Mouse (Mus musculus) stomach, postnatal 0 days (tissue): Measurements from ENCODE around the gene Sntg2. TPM values are rescaled to one million over a fixed set of nuclear protein-coding genes. Genes with fewer than 3 reads are reported as not detected.
A peak's percentile ranks its signal among the peaks of the same experiment; 100 is the strongest.

Experiments
- ATAC-seq: fragments of 200-750 bp; cut with Nextera tagmentation; 2 replicates; pipeline ENCODE4 v1.8.0; 2017; ENCODE audit not compliant: low FRiP score, low TSS enrichment
- DNase-seq: peaks from one replicate; pipeline ENCODE4 v3.0.0-alpha.2; 2016; ENCODE audit warnings: low spot score
- H3K27ac ChIP-seq: fragments of 300-500 bp; sonication (generic); replicated peaks from 2 replicates; pipeline ENCODE4 v1.5.1; 2014; ENCODE audit warnings: mild to moderate bottlenecking, control low read depth
- H3K27me3 ChIP-seq: fragments of 300-500 bp; sonication (generic); 2 replicates; pipeline ENCODE4 v1.6.1; 2014; ENCODE audit warnings: low read length; ENCODE audit not compliant: control insufficient read depth, insufficient read depth
- H3K36me3 ChIP-seq: fragments of 300-500 bp; sonication (generic); 2 replicates; pipeline ENCODE4 v1.6.1; 2014; ENCODE audit warnings: low read length, mixed read lengths; ENCODE audit not compliant: control insufficient read depth, insufficient read depth
- H3K4me1 ChIP-seq: fragments of 300-500 bp; sonication (generic); replicated peaks from 2 replicates; pipeline ENCODE4 v1.6.1; 2014; ENCODE audit warnings: antibody characterized with exemption; ENCODE audit not compliant: control insufficient read depth, insufficient read depth
- H3K4me2 ChIP-seq: fragments of 300-500 bp; sonication (generic); replicated peaks from 2 replicates; pipeline ENCODE4 v1.6.1; 2014; ENCODE audit warnings: low read depth, mild to moderate bottlenecking, control low read depth, moderate library complexity
- H3K4me3 ChIP-seq: fragments of 300-500 bp; sonication (generic); 2 replicates; pipeline ENCODE4 v1.5.1; 2014; ENCODE audit warnings: low read depth, low read length, control low read depth
- H3K9ac ChIP-seq: fragments of 300-500 bp; sonication (generic); 2 replicates; pipeline ENCODE4 v1.6.1; 2014; ENCODE audit warnings: mild to moderate bottlenecking, low read length, control low read depth, mixed read lengths
- H3K9me3 ChIP-seq: fragments of 300-500 bp; sonication (generic); 2 replicates; pipeline ENCODE4 v1.6.1; 2016; ENCODE audit warnings: low read length; ENCODE audit not compliant: control insufficient read depth
- CTCF ChIP-seq: IDR thresholded peaks from 2 replicates; pipeline ENCODE4 v1.5.1; 2016; ENCODE audit warnings: antibody characterized with exemption, low read depth, mild to moderate bottlenecking, moderate library complexity
- EP300 ChIP-seq: optimal IDR thresholded peaks from 2 replicates; pipeline ENCODE3; 2016; ENCODE audit warnings: antibody characterized with exemption
- WGBS: fragments of 180-500 bp; shearing (Covaris S2); extraction: QIAGEN DNeasy Blood & Tissue Kit; methylation state at CpG from one replicate; pipeline ENCODE4 v1.1.7; 2014; 5-methylcytosine and 5-hydroxymethylcytosine counted together
- polyA plus RNA-seq: library from polyadenylated mRNA; unstranded; fragments of >200 nt; fragmentation: Nextera tagmentation; extraction: Ambion mirVana; gene quantifications from 2 replicates; pipeline ENCODE4 v1.2.1, GENCODE M21; 2015

Gene Sntg2
- polyA plus RNA-seq, 1 experiment from 2014 or later = 31.5 TPM

DNA sequence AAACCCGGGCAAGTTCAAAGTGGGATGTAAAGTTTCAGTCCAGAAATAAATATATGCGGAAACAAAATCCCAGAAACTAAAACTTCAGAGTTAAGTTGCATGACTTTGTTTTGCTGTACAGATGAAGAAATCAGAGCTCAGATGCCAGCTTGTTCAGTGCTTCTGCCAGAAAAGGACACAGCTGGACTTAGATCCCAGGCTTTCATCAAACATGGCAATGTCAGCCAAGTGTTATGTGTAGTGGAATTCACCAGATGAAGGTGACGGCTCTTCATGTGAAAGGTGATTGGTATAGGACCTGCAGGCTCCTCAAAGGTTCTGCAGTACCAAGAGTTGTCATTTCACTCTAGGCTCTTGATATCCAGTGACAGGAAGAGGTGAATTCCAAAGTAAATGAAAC, 132.3 kb downstream of the Sntg2 start:
- Histone ChIP-seq H3K27me3 (no peaks in the 10 kb centered on the region), H3K4me3 (no peak overlapping the region), H3K36me3 (0 out of 2 replicates have a peak, but pooled peaks cover 4% of the 10 kb centered on the region), H3K4me1 (no peaks in the 10 kb centered on the region), H3K27ac (no peak overlapping the region), H3K9me3 (no peaks in the 10 kb centered on the region), H3K9ac (no peak overlapping the region), H3K4me2 (no peak overlapping the region)
- DNase-seq = no peak
- TF ChIP-seq EP300 = no peak
- TF ChIP-seq CTCF = no peak
- ATAC-seq = no peak
- WGBS = 70% methylated on average over 3 of the region's 3 CpGs

DNA sequence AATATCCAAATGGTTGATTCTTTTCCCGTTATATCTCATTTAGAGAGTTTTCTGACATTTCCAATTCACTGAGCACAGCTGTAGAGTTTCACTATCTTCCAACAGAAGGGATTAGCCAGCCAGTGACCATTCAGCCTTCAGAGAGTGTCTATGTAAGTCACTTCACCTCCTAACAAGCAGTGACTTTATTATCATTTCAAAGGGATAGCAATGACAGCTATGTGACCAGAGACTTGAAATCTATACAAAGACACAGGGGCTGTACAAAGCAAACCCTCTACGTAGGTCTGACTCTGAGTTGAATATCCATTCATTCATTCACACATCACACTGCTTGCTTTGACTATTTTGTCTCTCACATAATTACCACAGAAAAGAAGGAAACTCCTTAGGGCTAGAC, 138.2 kb downstream of the Sntg2 start:
- H3K36me3 ChIP-seq = 0 out of 2 replicates have a peak, but pooled peaks cover 4% of the 10 kb centered on the region
- no peak overlapping the region for H3K27ac ChIP-seq
- TF ChIP-seq CTCF (no peak), EP300 (no peak)
- no peaks in the 10 kb centered on the region for H3K9me3 ChIP-seq
- DNase-seq = no peak
- 75% methylated on average over 2 of the region's 2 CpGs for WGBS
- no peak overlapping the region for H3K4me2 ChIP-seq
- H3K27me3 ChIP-seq = no peaks in the 10 kb centered on the region
- ATAC-seq = no peak
- H3K9ac ChIP-seq = no peak overlapping the region
- no peak overlapping the region for H3K4me3 ChIP-seq
- H3K4me1 ChIP-seq = no peaks in the 10 kb centered on the region

DNA sequence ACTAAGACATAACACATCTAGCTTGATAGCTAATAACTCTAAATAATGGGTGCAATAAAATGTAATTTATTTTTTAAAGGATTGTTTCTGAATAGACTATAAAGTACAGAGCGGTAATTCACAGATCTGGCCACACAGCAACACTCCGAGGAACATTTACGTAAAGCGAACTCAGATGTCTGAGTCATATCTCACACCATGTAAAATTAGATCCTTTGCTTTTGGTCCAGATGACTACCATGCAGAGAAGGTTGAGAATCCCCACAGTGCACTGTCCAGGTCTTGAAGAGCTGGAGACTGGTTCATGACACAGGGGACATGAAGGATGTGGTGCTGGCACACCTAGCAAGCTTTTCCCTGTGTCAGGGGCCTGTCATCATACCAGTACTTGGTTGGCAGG, 145.2 kb downstream of the Sntg2 start:
- TF ChIP-seq EP300 = no peak
- TF ChIP-seq CTCF = no peak
- H3K36me3 ChIP-seq = no peaks in the 10 kb centered on the region
- H3K4me2 ChIP-seq = no peak overlapping the region
- DNase-seq (no peak), ATAC-seq (no peak)
- no peak overlapping the region for H3K27ac ChIP-seq
- 95% methylated on average over 4 of the region's 4 CpGs for WGBS
- no peaks in the 10 kb centered on the region for H3K27me3 ChIP-seq
- no peak overlapping the region for H3K4me3 ChIP-seq
- H3K9ac ChIP-seq = no peak overlapping the region
- H3K9me3 ChIP-seq = no peaks in the 10 kb centered on the region
- no peaks in the 10 kb centered on the region for H3K4me1 ChIP-seq

DNA sequence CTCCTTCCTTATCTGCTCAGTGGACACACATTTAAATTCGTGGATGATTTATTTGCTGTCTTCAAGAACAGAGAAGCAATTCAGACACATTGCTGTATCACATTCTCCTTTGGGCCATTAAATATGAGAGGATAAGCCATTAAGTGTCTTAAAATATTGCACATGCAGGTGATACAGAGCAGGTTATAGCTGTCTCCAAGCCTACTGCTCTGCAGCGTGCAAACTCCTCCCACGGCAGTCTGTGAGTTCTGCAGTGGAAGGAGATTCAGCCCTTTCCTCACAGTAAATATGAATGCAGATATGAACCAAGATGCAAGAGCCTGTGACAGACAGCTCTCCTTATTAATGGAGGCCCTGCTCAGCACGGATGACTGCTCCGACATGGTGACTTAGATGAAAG, 146.9 kb downstream of the Sntg2 start:
- Histone ChIP-seq H3K4me2 (no peak overlapping the region), H3K27ac (no peak overlapping the region), H3K4me3 (no peak overlapping the region), H3K9ac (no peak overlapping the region), H3K4me1 (no peaks in the 10 kb centered on the region), H3K9me3 (no peaks in the 10 kb centered on the region), H3K36me3 (no peaks in the 10 kb centered on the region), H3K27me3 (no peaks in the 10 kb centered on the region)
- DNase-seq = no peak
- 76% methylated on average over 5 of the region's 5 CpGs for WGBS
- no peak for TF ChIP-seq EP300
- ATAC-seq = no peak

DNA sequence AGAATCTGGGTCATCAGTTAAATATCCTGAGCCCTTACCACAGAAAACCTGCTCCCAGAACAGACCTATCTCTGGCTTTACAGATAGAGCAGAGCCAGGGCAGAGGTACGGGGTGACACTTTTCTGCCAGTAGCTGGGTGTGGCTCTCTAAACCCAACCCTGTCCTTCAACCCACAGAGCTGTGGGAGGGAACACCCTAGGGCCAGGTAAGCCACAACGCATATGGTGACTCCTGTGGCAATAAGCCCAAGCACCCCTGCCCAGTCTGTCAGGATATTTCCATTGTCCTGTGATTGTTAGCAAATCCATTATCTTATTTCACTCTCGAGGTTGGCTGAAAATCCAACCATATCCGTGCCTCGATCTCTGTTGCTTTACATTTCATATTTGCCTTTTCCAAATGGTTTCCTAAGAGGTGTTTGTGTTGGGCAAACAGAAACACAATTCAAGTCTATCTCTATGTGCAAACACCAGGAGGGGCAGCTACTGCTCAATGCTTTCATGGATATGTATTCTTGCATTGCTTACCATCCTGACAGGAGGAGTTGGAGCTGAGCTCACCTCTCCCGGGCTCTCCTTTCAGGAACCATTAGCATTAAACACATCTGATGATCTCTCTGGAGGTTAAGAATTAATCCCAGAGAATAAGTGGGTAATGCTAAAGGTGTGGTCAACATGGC, 156.3 kb downstream of the Sntg2 start:
- Histone ChIP-seq H3K36me3 (no peaks in the 10 kb centered on the region), H3K4me1 (no peaks in the 10 kb centered on the region), H3K4me2 (no peak overlapping the region), H3K9me3 (no peaks in the 10 kb centered on the region), H3K27me3 (no peaks in the 10 kb centered on the region), H3K9ac (no peak overlapping the region), H3K27ac (no peak overlapping the region), H3K4me3 (no peak overlapping the region)
- 53% methylated on average over 6 of the region's 6 CpGs for WGBS
- ATAC-seq (peak; percentile 90), DNase-seq (peak; percentile 76)
- peak; percentile 28; the same call in 1 of the 2 replicates for TF ChIP-seq CTCF
- no peak for TF ChIP-seq EP300

DNA sequence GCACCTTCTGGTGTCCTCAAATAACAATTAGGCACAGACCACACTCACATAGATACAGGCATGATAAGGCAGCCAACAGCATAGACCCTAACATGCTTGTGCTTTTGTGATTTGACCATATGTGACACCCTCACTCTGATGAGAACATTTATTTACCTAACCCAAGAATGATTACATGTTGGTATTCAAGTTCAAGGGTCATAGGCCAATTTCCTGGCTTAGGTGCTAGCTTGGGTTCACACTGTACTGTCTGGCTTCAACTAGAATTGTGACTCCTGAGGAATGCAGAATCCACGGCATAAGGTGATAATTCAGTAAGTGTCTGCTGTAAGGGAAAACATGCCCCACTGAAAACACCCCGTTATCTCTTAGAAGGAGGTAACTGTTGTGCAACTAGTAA, 158.4 kb downstream of the Sntg2 start:
- no peak overlapping the region for H3K9ac ChIP-seq
- 64% methylated on average over 2 of the region's 2 CpGs for WGBS
- no peak for TF ChIP-seq EP300
- no peak for TF ChIP-seq CTCF

More for the DNA sequence above, 158.4 kb downstream of the Sntg2 start:
- Histone ChIP-seq H3K4me3 (no peak overlapping the region), H3K36me3 (no peaks in the 10 kb centered on the region), H3K9me3 (no peaks in the 10 kb centered on the region), H3K27ac (no peak overlapping the region), H3K27me3 (no peaks in the 10 kb centered on the region), H3K4me1 (no peaks in the 10 kb centered on the region), H3K4me2 (no peak overlapping the region)
- ATAC-seq (no peak), DNase-seq (no peak)
